Mouse (Mus musculus) A20 (cell line): ENCODE data around the gene Prkd2.

Experiments
- DNase-seq: peaks from one replicate; pipeline ENCODE4 v3.0.0-alpha.2; 2011; ENCODE audit warnings: low read depth, low spot score

Gene Prkd2

GRCm38 (mm10) chr7:16826571-16826970 is 16.1 kb upstream of the Prkd2 start:
- no peak for DNase-seq

- DNase-seq: no peak
Measured at GRCm38 (mm10) chr7:16827274-16827673, 15.4 kb upstream of the Prkd2 start.

GRCm38 (mm10) chr7:16830449-16830848 is 12.3 kb upstream of the Prkd2 start:
- DNase-seq: no peak

GRCm38 (mm10) chr7:16837916-16838803 is 4.5 kb upstream of the Prkd2 start:
- DNase-seq: no peak

- no peak for DNase-seq
Measured at GRCm38 (mm10) chr7:16838804-16839426, 3.8 kb upstream of the Prkd2 start.

GRCm38 (mm10) chr7:16839427-16840108 is 3.1 kb upstream of the Prkd2 start:
- DNase-seq: no peak

GRCm38 (mm10) chr7:16840109-16840491 is 2.6 kb upstream of the Prkd2 start:
- DNase-seq: no peak

GRCm38 (mm10) chr7:16841078-16841477 is 1.6 kb upstream of the Prkd2 start:
- no peak for DNase-seq

GRCm38 (mm10) chr7:16841561-16842560 is 841 bp upstream of the Prkd2 start:
- DNase-seq: peak; percentile 86

GRCm38 (mm10) chr7:16843441-16844171 is 904 bp downstream of the Prkd2 start:
- DNase-seq: peak; percentile 75

GRCm38 (mm10) chr7:16844696-16845071 is 2.0 kb downstream of the Prkd2 start:
- DNase-seq: no peak

GRCm38 (mm10) chr7:16845072-16845819 is 2.5 kb downstream of the Prkd2 start:
- peak; percentile 70 for DNase-seq

- DNase-seq: no peak
Measured at GRCm38 (mm10) chr7:16845820-16846167, 3.1 kb downstream of the Prkd2 start.

- no peak for DNase-seq
Measured at GRCm38 (mm10) chr7:16846775-16847174, 4.1 kb downstream of the Prkd2 start.

GRCm38 (mm10) chr7:16847507-16847906 is 4.8 kb downstream of the Prkd2 start:
- DNase-seq: no peak

GRCm38 (mm10) chr7:16848579-16848978 is 5.9 kb downstream of the Prkd2 start:
- peak; percentile 52 for DNase-seq

- DNase-seq: no peak
Measured at GRCm38 (mm10) chr7:16851636-16852035, 8.9 kb downstream of the Prkd2 start.

- DNase-seq: no peak
Measured at GRCm38 (mm10) chr7:16853302-16853831, 10.7 kb downstream of the Prkd2 start.

- peak; percentile 63 for DNase-seq
Measured at GRCm38 (mm10) chr7:16858336-16858735, 15.6 kb downstream of the Prkd2 start.
